Mouse (Mus musculus) small intestine, adult 2 months (tissue): Measurements from ENCODE around the gene Idua. TPM values are rescaled to one million over a fixed set of nuclear protein-coding genes. Genes with fewer than 3 reads are reported as not detected.

Experiments
- H3K27ac ChIP-seq: fragments of 200-500 bp; 2 replicates; pipeline ENCODE4 v1.5.1; 2012; ENCODE audit warnings: low read depth, low read length, control low read depth, inconsistent platforms; ENCODE audit not compliant: insufficient read depth
- H3K27me3 ChIP-seq: fragments of 200-500 bp; 2 replicates; pipeline ENCODE4 v1.6.1; 2012; ENCODE audit warnings: mild to moderate bottlenecking, moderate library complexity, low read length, inconsistent platforms; ENCODE audit not compliant: control insufficient read depth, insufficient read depth
- H3K36me3 ChIP-seq: fragments of 200-500 bp; 2 replicates; pipeline ENCODE4 v1.6.1; 2012; ENCODE audit warnings: mild to moderate bottlenecking, low read length, control low read depth, inconsistent platforms; ENCODE audit not compliant: control insufficient read depth, insufficient read depth
- H3K4me1 ChIP-seq: fragments of 200-500 bp; 2 replicates; pipeline ENCODE4 v1.6.1; 2012; ENCODE audit warnings: low read length, inconsistent platforms, mixed read lengths; ENCODE audit not compliant: control insufficient read depth, insufficient read depth, insufficient read length
- H3K4me3 ChIP-seq: fragments of 200-500 bp; 2 replicates; pipeline ENCODE4 v1.5.1; 2012; ENCODE audit warnings: low read depth, mild to moderate bottlenecking, control low read depth, inconsistent platforms, low read length, moderate library complexity
- CTCF ChIP-seq: fragments of 200-500 bp; IDR thresholded peaks from 2 replicates; pipeline ENCODE4 v1.5.1; 2012; ENCODE audit warnings: low read depth, mild to moderate bottlenecking, control low read depth, inconsistent platforms, low read length, moderate library complexity, mixed read lengths; ENCODE audit not compliant: insufficient replicate concordance, insufficient read length; ENCODE audit errors: extremely low read depth
- POLR2A ChIP-seq: fragments of 200-500 bp; IDR thresholded peaks from 2 replicates; pipeline ENCODE4 v1.6.1; 2012; ENCODE audit warnings: low read depth, mild to moderate bottlenecking, control low read depth, inconsistent platforms, low read length, moderate library complexity
- WGBS: fragments of 180-500 bp; shearing (Covaris S2); methylation state at CpG from one replicate; pipeline ENCODE4 v1.1.7; 2018; 5-methylcytosine and 5-hydroxymethylcytosine counted together
- polyA plus RNA-seq: library from polyadenylated mRNA; depleted of rRNA; stranded (reverse); fragments of >200 nt; gene quantifications from 2 replicates; pipeline ENCODE4 v1.2.3, GENCODE M21; 2012

The Idua gene
- polyA plus RNA-seq, 1 experiment = 20.1 TPM

GRCm38 (mm10) chr5:108655381-108655780 is 4.8 kb upstream of the Idua start:
- H3K27me3 ChIP-seq = no peaks in the 10 kb centered on the region
- peaks cover 73% of the 10 kb centered on the region for H3K36me3 ChIP-seq

GRCm38 (mm10) chr5:108655891-108656650 is 4.1 kb upstream of the Idua start:
- no peaks in the 10 kb centered on the region for H3K27me3 ChIP-seq
- WGBS = 95% methylated on average over 15 of the region's 15 CpGs
- H3K36me3 ChIP-seq = peaks cover 68% of the 10 kb centered on the region
- H3K4me1 ChIP-seq = peaks cover 23% of the 10 kb centered on the region
- TF ChIP-seq CTCF = no peak
- TF ChIP-seq POLR2A = no peak
- H3K4me3 ChIP-seq = no peak overlapping the region
- H3K27ac ChIP-seq = no peak overlapping the region

More at GRCm38 (mm10) chr5:108655381-108655780, 4.8 kb upstream of the Idua start:
- no peak overlapping the region for H3K4me3 ChIP-seq
- no peak overlapping the region for H3K27ac ChIP-seq
- TF ChIP-seq CTCF (no peak), POLR2A (no peak)
- 97% methylated on average over 9 of the region's 9 CpGs for WGBS
- H3K4me1 ChIP-seq = peaks cover 23% of the 10 kb centered on the region

- no peak for TF ChIP-seq POLR2A
- no peak for TF ChIP-seq CTCF
- H3K4me1 ChIP-seq = peaks cover 23% of the 10 kb centered on the region
- no peak overlapping the region for H3K27ac ChIP-seq
- WGBS = 81% methylated on average over 5 of the region's 5 CpGs
- H3K4me3 ChIP-seq = no peak overlapping the region
- H3K27me3 ChIP-seq = no peaks in the 10 kb centered on the region
- peaks cover 56% of the 10 kb centered on the region for H3K36me3 ChIP-seq
These were observed 2.7 kb upstream of the Idua start for GRCm38 (mm10) chr5:108657406-108657805.

- 90% methylated on average over 1 of the region's 1 CpGs for WGBS
- Histone ChIP-seq H3K4me1 (peaks cover 23% of the 10 kb centered on the region), H3K4me3 (peak overlapping the region; percentile 57), H3K27ac (peak overlapping the region; percentile 92), H3K36me3 (peaks cover 44% of the 10 kb centered on the region), H3K27me3 (no peaks in the 10 kb centered on the region)
- TF ChIP-seq CTCF = no peak
- TF ChIP-seq POLR2A = no peak
These were observed 1.5 kb upstream of the Idua start for GRCm38 (mm10) chr5:108658611-108659010.

- TF ChIP-seq CTCF (no peak), POLR2A (peak; percentile 87)
- WGBS = 15% methylated on average over 36 of the region's 36 CpGs
- Histone ChIP-seq H3K27me3 (no peaks in the 10 kb centered on the region; the same call in 1 of the 2 replicates), H3K4me1 (peaks cover 11% of the 10 kb centered on the region), H3K36me3 (peaks cover 23% of the 10 kb centered on the region), H3K27ac (peak overlapping the region; percentile 87), H3K4me3 (peak overlapping the region; percentile 70)
These were observed 619 bp downstream of the Idua start for GRCm38 (mm10) chr5:108660632-108661268.

- no peak for TF ChIP-seq CTCF
- no peak for TF ChIP-seq POLR2A
- 82% methylated on average over 4 of the region's 4 CpGs for WGBS
- 0 out of 2 replicates have a peak, but pooled peaks cover 5% of the 10 kb centered on the region for H3K36me3 ChIP-seq
- no peak overlapping the region for H3K27ac ChIP-seq
- peaks cover 9% of the 10 kb centered on the region for H3K4me1 ChIP-seq
- H3K27me3 ChIP-seq = no peaks in the 10 kb centered on the region; the same call in 1 of the 2 replicates
- H3K4me3 ChIP-seq = no peak overlapping the region
These were observed 2.6 kb downstream of the Idua start for GRCm38 (mm10) chr5:108662772-108663171.

GRCm38 (mm10) chr5:108665066-108665465 is 4.9 kb downstream of the Idua start:
- Histone ChIP-seq H3K4me1 (peaks cover 4% of the 10 kb centered on the region; the same call in 1 of the 2 replicates), H3K36me3 (no peaks in the 10 kb centered on the region), H3K27ac (no peak overlapping the region), H3K27me3 (no peaks in the 10 kb centered on the region; the same call in 1 of the 2 replicates), H3K4me3 (no peak overlapping the region)
- TF ChIP-seq CTCF = no peak
- no peak for TF ChIP-seq POLR2A
- 38% methylated on average over 3 of the region's 3 CpGs for WGBS
